Mouse (Mus musculus) embryonic facial prominence, embryonic 11.5 days (tissue): ENCODE results near the gene Hba-a1. TPM values are rescaled to one million over a fixed set of nuclear protein-coding genes. Genes with fewer than 3 reads are reported as not detected.
A peak's percentile ranks its signal among the peaks of the same experiment; 100 is the strongest.

Experiments
- ATAC-seq: fragments of 200-750 bp; cut with Nextera tagmentation; replicated peaks from 2 replicates; pipeline ENCODE4 v1.8.0; 2017; ENCODE audit warnings: low read depth; ENCODE audit not compliant: insufficient number of reproducible peaks, low FRiP score, low TSS enrichment
- DNase-seq: peaks from one replicate; pipeline ENCODE4 v3.0.0-alpha.2; 2015; ENCODE audit warnings: low spot score
- H3K27ac ChIP-seq: fragments of 300-500 bp; sonication (generic); replicated peaks from 2 replicates; pipeline ENCODE4 v1.5.1; 2014; ENCODE audit warnings: mild to moderate bottlenecking, low read depth, low read length, control low read depth
- H3K27me3 ChIP-seq: fragments of 300-500 bp; sonication (generic); 2 replicates; pipeline ENCODE4 v1.6.1; 2014; ENCODE audit warnings: mild to moderate bottlenecking, low read length, moderate library complexity, mixed read lengths; ENCODE audit not compliant: control insufficient read depth, insufficient read depth
- H3K36me3 ChIP-seq: fragments of 300-500 bp; sonication (generic); replicated peaks from 2 replicates; pipeline ENCODE4 v1.6.1; 2014; ENCODE audit warnings: low read depth, mild to moderate bottlenecking, low read length, moderate library complexity, mixed read lengths; ENCODE audit not compliant: control insufficient read depth, insufficient read depth
- H3K4me1 ChIP-seq: fragments of 300-500 bp; sonication (generic); 2 replicates; pipeline ENCODE4 v1.6.1; 2014; ENCODE audit warnings: low read length, mixed read lengths; ENCODE audit not compliant: control insufficient read depth, insufficient read depth
- H3K4me2 ChIP-seq: fragments of 300-500 bp; sonication (generic); 2 replicates; pipeline ENCODE4 v1.6.1; 2014; ENCODE audit warnings: low read depth, mild to moderate bottlenecking, control low read depth, low read length, moderate library complexity
- H3K4me3 ChIP-seq: fragments of 300-500 bp; sonication (generic); 2 replicates; pipeline ENCODE4 v1.5.1; 2014; ENCODE audit warnings: low read depth, low read length, control low read depth
- H3K9ac ChIP-seq: fragments of 300-500 bp; sonication (generic); replicated peaks from 2 replicates; pipeline ENCODE4 v1.6.1; 2014; ENCODE audit warnings: mild to moderate bottlenecking, control low read depth, low read length
- H3K9me3 ChIP-seq: fragments of 300-500 bp; sonication (generic); replicated peaks from 2 replicates; pipeline ENCODE4 v1.6.1; 2016; ENCODE audit warnings: mild to moderate bottlenecking, low read length, inconsistent platforms, mixed read lengths; ENCODE audit not compliant: control insufficient read depth
- WGBS: fragments of 180-500 bp; shearing (Covaris S2); extraction: QIAGEN DNeasy Blood & Tissue Kit; methylation state at CpG from one replicate; pipeline ENCODE4 v1.1.7; 2014; 5-methylcytosine and 5-hydroxymethylcytosine counted together
- polyA plus RNA-seq: library from polyadenylated mRNA; unstranded; fragments of >200 nt; fragmentation: Nextera tagmentation; extraction: Ambion mirVana; gene quantifications from 2 replicates; pipeline ENCODE4 v1.2.1, GENCODE M21; 2014

Hba-a1 gene
- polyA plus RNA-seq, 1 experiment from 2014 or later = 2,270 TPM

DNA sequence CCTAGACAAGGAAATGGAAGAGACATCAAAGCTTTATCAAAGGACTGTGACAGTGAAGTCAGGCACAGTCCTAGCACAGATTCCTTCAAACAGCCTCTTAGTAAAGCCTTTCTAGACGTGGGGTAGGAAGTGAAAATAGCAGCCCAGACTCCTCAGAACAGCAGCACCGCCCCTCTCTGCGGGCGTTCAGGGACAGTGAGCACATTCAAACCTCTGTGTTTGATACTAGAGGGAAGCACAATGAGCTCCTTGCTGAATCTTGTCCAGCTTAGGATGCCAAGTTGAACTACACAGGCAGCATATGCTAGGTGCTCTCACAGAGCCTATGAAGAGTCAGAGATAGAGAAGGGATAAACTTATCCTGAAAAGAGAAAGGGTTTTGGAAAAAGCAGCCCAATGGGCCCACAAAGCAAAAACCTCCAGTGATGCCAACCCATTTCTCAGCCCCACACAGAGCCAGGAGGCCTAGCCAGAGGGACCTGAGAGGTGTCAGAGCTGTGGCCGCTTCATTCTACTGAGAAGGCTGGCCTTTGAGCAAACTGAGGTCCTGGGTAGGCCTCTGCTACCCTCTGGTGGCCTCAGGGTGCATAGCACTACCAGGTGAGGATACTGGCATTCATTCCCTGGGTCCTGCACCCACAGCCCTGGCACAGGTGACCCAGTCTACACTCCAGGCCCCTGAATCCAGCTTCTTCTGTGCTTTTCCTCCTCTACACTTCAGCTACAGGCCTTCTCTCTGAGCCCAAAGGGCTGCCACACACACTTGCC, 45.0 kb upstream of the Hba-a1 start:
- 66% methylated on average over 5 of the region's 5 CpGs for WGBS
- Histone ChIP-seq H3K27me3 (no peaks in the 10 kb centered on the region), H3K27ac (no peak overlapping the region), H3K4me1 (no peaks in the 10 kb centered on the region), H3K9ac (no peak overlapping the region), H3K36me3 (peaks cover 2% of the 10 kb centered on the region), H3K4me3 (no peak overlapping the region), H3K9me3 (no peaks in the 10 kb centered on the region), H3K4me2 (no peak overlapping the region)
- DNase-seq (peak; percentile 71), ATAC-seq (no peak)

GRCm38 (mm10) chr11:32241391-32241790, 41.9 kb upstream of the Hba-a1 start:
- H3K4me1 ChIP-seq = no peaks in the 10 kb centered on the region
- H3K9ac ChIP-seq = no peak overlapping the region
- ATAC-seq (no peak), DNase-seq (no peak)
- H3K27ac ChIP-seq = no peak overlapping the region
- H3K4me3 ChIP-seq = no peak overlapping the region
- H3K9me3 ChIP-seq = no peaks in the 10 kb centered on the region
- peaks cover 2% of the 10 kb centered on the region; the same call in 1 of the 2 replicates for H3K36me3 ChIP-seq
- no peak overlapping the region for H3K4me2 ChIP-seq
- no peaks in the 10 kb centered on the region for H3K27me3 ChIP-seq

- DNase-seq (no peak), ATAC-seq (no peak)
- 92% methylated on average over 3 of the region's 3 CpGs for WGBS
- no peaks in the 10 kb centered on the region for H3K9me3 ChIP-seq
- H3K27me3 ChIP-seq = no peaks in the 10 kb centered on the region
- H3K4me2 ChIP-seq = no peak overlapping the region
- H3K36me3 ChIP-seq = no peaks in the 10 kb centered on the region; the same call in 1 of the 2 replicates
- H3K9ac ChIP-seq = no peak overlapping the region
- no peak overlapping the region for H3K4me3 ChIP-seq
- H3K27ac ChIP-seq = no peak overlapping the region
- H3K4me1 ChIP-seq = no peaks in the 10 kb centered on the region
These were observed 41.1 kb upstream of the Hba-a1 start for GRCm38 (mm10) chr11:32242209-32242608.

GRCm38 (mm10) chr11:32243205-32243955, 39.9 kb upstream of the Hba-a1 start:
- no peak overlapping the region for H3K4me2 ChIP-seq
- no peaks in the 10 kb centered on the region for H3K9me3 ChIP-seq
- no peaks in the 10 kb centered on the region; the same call in 1 of the 2 replicates for H3K36me3 ChIP-seq
- 46% methylated on average over 7 of the region's 7 CpGs for WGBS
- H3K27ac ChIP-seq = no peak overlapping the region
- DNase-seq (no peak), ATAC-seq (no peak)
- no peaks in the 10 kb centered on the region for H3K4me1 ChIP-seq
- no peak overlapping the region for H3K9ac ChIP-seq
- no peaks in the 10 kb centered on the region for H3K27me3 ChIP-seq
- H3K4me3 ChIP-seq = no peak overlapping the region

GRCm38 (mm10) chr11:32244064-32244463, 39.2 kb upstream of the Hba-a1 start:
- H3K4me2 ChIP-seq = no peak overlapping the region
- WGBS = 67% methylated on average over 3 of the region's 3 CpGs
- H3K9me3 ChIP-seq = no peaks in the 10 kb centered on the region
- H3K27me3 ChIP-seq = no peaks in the 10 kb centered on the region
- no peak for ATAC-seq
- DNase-seq = no peak
- H3K4me1 ChIP-seq = no peaks in the 10 kb centered on the region
- H3K27ac ChIP-seq = no peak overlapping the region
- H3K4me3 ChIP-seq = no peak overlapping the region
- H3K36me3 ChIP-seq = no peaks in the 10 kb centered on the region; the same call in 1 of the 2 replicates
- H3K9ac ChIP-seq = no peak overlapping the region

DNA sequence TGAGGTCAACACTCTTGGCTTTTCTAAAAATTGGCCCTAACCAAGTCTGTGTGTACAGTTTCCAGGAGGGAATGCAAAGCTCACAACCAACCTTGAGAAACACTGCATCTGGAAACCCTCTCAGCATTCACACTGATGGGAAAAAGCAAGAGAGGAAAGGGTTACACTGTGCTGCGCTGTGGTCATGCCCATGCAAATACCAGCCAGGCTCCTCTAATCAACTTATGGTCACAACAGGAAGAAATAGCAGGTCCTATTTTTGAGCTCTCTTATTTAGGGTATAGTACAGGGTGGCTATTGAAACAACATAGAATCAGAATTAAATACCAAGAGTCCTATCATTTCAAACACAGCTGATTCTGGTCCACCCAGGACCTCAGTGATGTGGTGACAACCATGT, 38.7 kb upstream of the Hba-a1 start:
- H3K36me3 ChIP-seq = no peaks in the 10 kb centered on the region; the same call in 1 of the 2 replicates

GRCm38 (mm10) chr11:32245614-32246013, 37.7 kb upstream of the Hba-a1 start:
- Histone ChIP-seq H3K4me1 (no peaks in the 10 kb centered on the region), H3K4me2 (no peak overlapping the region), H3K4me3 (no peak overlapping the region), H3K27ac (no peak overlapping the region), H3K9me3 (no peaks in the 10 kb centered on the region), H3K9ac (no peak overlapping the region), H3K27me3 (no peaks in the 10 kb centered on the region), H3K36me3 (no peaks in the 10 kb centered on the region; the same call in none of the 2 replicates)
- DNase-seq = no peak
- no peak for ATAC-seq
- WGBS = 92% methylated on average over 6 of the region's 6 CpGs

More for the DNA sequence above, 38.7 kb upstream of the Hba-a1 start:
- Histone ChIP-seq H3K4me3 (no peak overlapping the region), H3K9ac (no peak overlapping the region), H3K27ac (no peak overlapping the region), H3K27me3 (no peaks in the 10 kb centered on the region), H3K4me1 (no peaks in the 10 kb centered on the region), H3K9me3 (no peaks in the 10 kb centered on the region), H3K4me2 (no peak overlapping the region)
- ATAC-seq (no peak), DNase-seq (no peak)
- WGBS = 88% methylated on average over 1 of the region's 1 CpGs

- Histone ChIP-seq H3K9me3 (no peaks in the 10 kb centered on the region), H3K4me3 (no peak overlapping the region), H3K4me1 (no peaks in the 10 kb centered on the region), H3K36me3 (no peaks in the 10 kb centered on the region; the same call in none of the 2 replicates), H3K27ac (no peak overlapping the region), H3K27me3 (no peaks in the 10 kb centered on the region), H3K9ac (no peak overlapping the region), H3K4me2 (no peak overlapping the region)
- ATAC-seq (no peak), DNase-seq (no peak)
These were observed 36.2 kb upstream of the Hba-a1 start for GRCm38 (mm10) chr11:32247068-32247467.
